Mouse (Mus musculus): ENCODE measurements around the gene Rps24.

DNA sequence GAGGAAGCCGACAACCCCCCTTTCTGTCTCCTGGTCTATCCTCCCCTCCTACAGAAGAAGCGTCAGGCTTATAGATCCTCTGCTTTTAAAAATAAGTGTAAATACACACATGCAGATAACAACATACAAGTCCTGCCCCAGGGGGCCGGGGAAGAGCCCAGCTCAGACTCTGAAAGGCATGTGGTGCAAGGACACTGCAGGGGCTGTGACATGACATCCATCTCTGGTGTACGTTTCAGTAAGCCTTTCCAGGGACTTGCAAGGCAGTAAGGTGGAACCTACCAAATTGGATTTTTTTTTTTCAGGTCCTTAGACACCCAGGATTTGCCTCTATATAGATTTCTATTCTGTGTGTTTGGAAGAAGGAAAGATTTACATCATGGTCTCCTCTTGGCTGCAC is 14.3 kb downstream of the Rps24 start:
- TF ChIP-seq CTCF (IDR thresholded peaks at IDR 0.05; ENCODE audit: extremely low read depth, insufficient read length, insufficient replicate concordance, low read depth, low read length), result no peak
- TF ChIP-seq POLR2A (IDR thresholded peaks at IDR 0.05; ENCODE audit: low read depth, low read length), result no peak

Measured in small intestine, adult 2 months (tissue).